Mouse (Mus musculus): ENCODE measurements around the gene Col15a1. TPM values are rescaled to one million over a fixed set of nuclear protein-coding genes. Genes with fewer than 3 reads are reported as not detected.

Gene Col15a1
- polyA plus RNA-seq, 1 experiment, result 15.7 TPM

DNA sequence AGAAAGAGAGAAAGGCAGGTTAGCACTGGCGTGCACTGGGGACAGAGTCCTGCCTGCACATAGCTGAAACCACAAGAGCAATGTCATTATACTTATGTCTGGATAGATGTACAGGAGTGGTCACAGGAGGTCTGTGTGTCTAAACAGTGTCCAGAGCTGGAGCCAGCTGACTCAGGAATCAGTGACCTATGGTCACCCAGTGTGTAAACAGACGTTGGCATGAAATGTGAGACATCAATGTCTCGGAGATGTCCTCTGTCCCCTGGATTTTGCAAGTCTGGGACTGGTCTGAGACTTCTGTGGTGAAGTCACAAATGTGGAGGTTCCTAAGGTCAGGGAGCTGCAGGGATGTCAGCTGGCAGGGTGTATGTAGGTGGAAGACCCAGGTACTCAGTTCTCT, 50.2 kb downstream of the Col15a1 start:
- H3K27ac ChIP-seq (ENCODE audit: insufficient read depth, low read depth, low read length), result no peak overlapping the region
- 60% methylated on average over 3 of the region's 3 CpGs for whole genome bisulfite sequencing

GRCm38 (mm10) chr4:47261049-47261448, 53.1 kb downstream of the Col15a1 start:
- no peaks in the 10 kb centered on the region for H3K36me3 ChIP-seq (ENCODE audit: control insufficient read depth, insufficient read depth, low read length)
- TF ChIP-seq POLR2A (IDR thresholded peaks at IDR 0.05; ENCODE audit: low read depth, low read length) (no peak), CTCF (IDR thresholded peaks at IDR 0.05; ENCODE audit: extremely low read depth, insufficient read length, insufficient replicate concordance, low read depth, low read length) (peak; percentile 27; the same call in 1 of the 2 replicates)
- peak overlapping the region; percentile 61 for H3K27ac ChIP-seq (ENCODE audit: insufficient read depth, low read depth, low read length)
- peaks cover 9% of the 10 kb centered on the region for H3K4me1 ChIP-seq (ENCODE audit: control insufficient read depth, insufficient read depth, insufficient read length, low read length)
- 30% methylated on average over 6 of the region's 6 CpGs for WGBS
- H3K27me3 ChIP-seq (ENCODE audit: control insufficient read depth, insufficient read depth, low read length), result no peaks in the 10 kb centered on the region
- no peak overlapping the region for H3K4me3 ChIP-seq (ENCODE audit: low read depth, low read length)

More for the DNA sequence above, 50.2 kb downstream of the Col15a1 start:
- H3K4me1 ChIP-seq (ENCODE audit: control insufficient read depth, insufficient read depth, insufficient read length, low read length), result peaks cover 9% of the 10 kb centered on the region
- H3K27me3 ChIP-seq (ENCODE audit: control insufficient read depth, insufficient read depth, low read length), result no peaks in the 10 kb centered on the region
- no peak overlapping the region for H3K4me3 ChIP-seq (ENCODE audit: low read depth, low read length)
- no peaks in the 10 kb centered on the region for H3K36me3 ChIP-seq (ENCODE audit: control insufficient read depth, insufficient read depth, low read length)
- TF ChIP-seq POLR2A (IDR thresholded peaks at IDR 0.05; ENCODE audit: low read depth, low read length), result no peak
- no peak for TF ChIP-seq CTCF (IDR thresholded peaks at IDR 0.05; ENCODE audit: extremely low read depth, insufficient read length, insufficient replicate concordance, low read depth, low read length)

DNA sequence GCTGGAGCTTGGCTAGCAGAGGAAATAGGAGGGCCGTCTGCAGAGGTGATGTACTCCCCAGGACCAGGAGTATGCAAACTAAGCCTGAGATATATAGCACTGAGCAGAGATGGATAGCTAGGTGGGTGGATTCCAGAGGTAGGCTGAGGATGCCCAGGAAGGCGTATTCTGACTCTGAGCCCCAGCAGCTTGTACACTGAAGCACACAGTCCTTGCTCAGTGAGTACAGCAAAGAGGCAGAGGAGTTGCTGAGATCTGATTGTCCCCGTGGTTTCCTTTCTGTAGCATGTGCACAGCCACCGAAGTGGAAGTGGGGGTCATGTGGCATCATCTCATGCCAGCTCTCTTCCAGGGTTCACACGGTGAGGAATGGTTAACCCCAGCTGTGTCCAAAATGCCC, 54.0 kb downstream of the Col15a1 start:
- no peak overlapping the region for H3K4me3 ChIP-seq (ENCODE audit: low read depth, low read length)
- WGBS, result 70% methylated on average over 5 of the region's 5 CpGs
- peaks cover 9% of the 10 kb centered on the region for H3K4me1 ChIP-seq (ENCODE audit: control insufficient read depth, insufficient read depth, insufficient read length, low read length)
- H3K27me3 ChIP-seq (ENCODE audit: control insufficient read depth, insufficient read depth, low read length), result no peaks in the 10 kb centered on the region
- TF ChIP-seq CTCF (IDR thresholded peaks at IDR 0.05; ENCODE audit: extremely low read depth, insufficient read length, insufficient replicate concordance, low read depth, low read length) (no peak), POLR2A (IDR thresholded peaks at IDR 0.05; ENCODE audit: low read depth, low read length) (no peak)
- no peaks in the 10 kb centered on the region for H3K36me3 ChIP-seq (ENCODE audit: control insufficient read depth, insufficient read depth, low read length)
- H3K27ac ChIP-seq (ENCODE audit: insufficient read depth, low read depth, low read length), result no peak overlapping the region

DNA sequence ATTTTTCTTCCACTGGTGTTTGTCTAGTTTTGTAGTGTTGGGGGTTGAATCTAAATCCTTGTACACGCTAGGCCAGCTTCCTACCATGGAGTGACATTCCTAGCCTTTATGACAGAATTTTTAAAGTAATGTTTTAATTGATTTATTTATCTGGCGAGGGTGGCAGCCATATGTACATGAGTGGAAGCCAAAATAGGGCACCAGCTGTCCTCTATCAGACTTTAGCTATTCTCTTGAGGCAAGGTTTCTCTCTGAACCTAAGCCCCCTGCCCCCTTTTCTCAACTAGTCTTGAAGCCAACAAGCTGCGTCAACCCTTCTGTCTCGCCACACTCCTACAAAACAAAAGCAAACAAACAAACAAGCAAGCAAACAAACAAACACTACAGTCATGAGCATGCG, 57.6 kb downstream of the Col15a1 start:
- Histone ChIP-seq H3K36me3 (ENCODE audit: control insufficient read depth, insufficient read depth, low read length) (no peaks in the 10 kb centered on the region), H3K27ac (ENCODE audit: insufficient read depth, low read depth, low read length) (no peak overlapping the region), H3K4me1 (ENCODE audit: control insufficient read depth, insufficient read depth, insufficient read length, low read length) (peaks cover 5% of the 10 kb centered on the region), H3K4me3 (ENCODE audit: low read depth, low read length) (no peak overlapping the region), H3K27me3 (ENCODE audit: control insufficient read depth, insufficient read depth, low read length) (no peaks in the 10 kb centered on the region)
- 91% methylated on average over 5 of the region's 5 CpGs for WGBS
- no peak for TF ChIP-seq CTCF (IDR thresholded peaks at IDR 0.05; ENCODE audit: extremely low read depth, insufficient read length, insufficient replicate concordance, low read depth, low read length)
- no peak for TF ChIP-seq POLR2A (IDR thresholded peaks at IDR 0.05; ENCODE audit: low read depth, low read length)

GRCm38 (mm10) chr4:47272452-47273130, 64.6 kb downstream of the Col15a1 start:
- Histone ChIP-seq H3K4me3 (ENCODE audit: low read depth, low read length) (no peak overlapping the region), H3K36me3 (ENCODE audit: control insufficient read depth, insufficient read depth, low read length) (no peaks in the 10 kb centered on the region), H3K4me1 (ENCODE audit: control insufficient read depth, insufficient read depth, insufficient read length, low read length) (no peaks in the 10 kb centered on the region), H3K27me3 (ENCODE audit: control insufficient read depth, insufficient read depth, low read length) (no peaks in the 10 kb centered on the region), H3K27ac (ENCODE audit: insufficient read depth, low read depth, low read length) (no peak overlapping the region)
- WGBS, result 82% methylated on average over 9 of the region's 9 CpGs
- no peak for TF ChIP-seq POLR2A (IDR thresholded peaks at IDR 0.05; ENCODE audit: low read depth, low read length)
- no peak for TF ChIP-seq CTCF (IDR thresholded peaks at IDR 0.05; ENCODE audit: extremely low read depth, insufficient read length, insufficient replicate concordance, low read depth, low read length)

DNA sequence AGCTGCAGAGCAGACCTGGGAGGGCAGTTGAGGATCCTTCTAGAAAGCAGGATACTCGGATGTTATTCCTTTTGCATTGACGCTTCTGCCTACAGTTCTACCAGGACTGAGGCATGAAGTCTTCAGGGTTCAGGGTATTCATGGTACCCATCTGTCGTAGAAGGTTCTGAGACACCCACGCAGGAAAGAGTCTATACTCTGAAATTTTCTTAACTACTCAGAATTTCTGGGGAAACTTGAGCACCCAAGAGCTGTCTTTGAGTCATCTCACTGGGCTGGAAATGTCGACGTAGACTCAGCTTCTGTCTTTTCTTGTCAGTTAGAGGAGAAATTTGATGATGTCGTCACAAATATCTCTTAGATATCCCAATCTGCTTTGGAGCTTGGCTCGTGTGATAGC, 65.8 kb downstream of the Col15a1 start:
- Histone ChIP-seq H3K4me3 (ENCODE audit: low read depth, low read length) (no peak overlapping the region), H3K4me1 (ENCODE audit: control insufficient read depth, insufficient read depth, insufficient read length, low read length) (no peaks in the 10 kb centered on the region), H3K36me3 (ENCODE audit: control insufficient read depth, insufficient read depth, low read length) (no peaks in the 10 kb centered on the region), H3K27me3 (ENCODE audit: control insufficient read depth, insufficient read depth, low read length) (no peaks in the 10 kb centered on the region), H3K27ac (ENCODE audit: insufficient read depth, low read depth, low read length) (no peak overlapping the region)
- TF ChIP-seq CTCF (IDR thresholded peaks at IDR 0.05; ENCODE audit: extremely low read depth, insufficient read length, insufficient replicate concordance, low read depth, low read length) (no peak), POLR2A (IDR thresholded peaks at IDR 0.05; ENCODE audit: low read depth, low read length) (no peak)
- WGBS, result 82% methylated on average over 8 of the region's 8 CpGs

DNA sequence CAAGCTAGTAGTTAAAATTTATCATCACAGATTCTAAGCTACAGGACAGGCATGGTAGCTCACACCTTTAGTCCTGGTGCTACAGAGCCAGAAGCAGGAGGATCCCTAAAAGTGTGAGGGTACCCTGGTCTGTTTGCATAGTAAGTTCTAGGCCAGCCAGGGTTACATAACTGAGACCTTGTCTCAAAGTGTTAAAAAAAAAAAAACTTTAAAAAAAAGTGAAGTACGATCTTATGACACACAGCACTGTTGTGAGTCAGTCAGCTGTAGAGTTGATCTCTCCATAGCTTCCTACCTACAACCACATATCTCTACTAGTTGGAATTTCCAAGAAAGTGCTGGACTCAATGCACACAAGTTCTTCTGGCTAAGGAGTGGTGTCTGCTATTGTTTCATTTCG, 67.0 kb downstream of the Col15a1 start:
- H3K27me3 ChIP-seq (ENCODE audit: control insufficient read depth, insufficient read depth, low read length), result no peaks in the 10 kb centered on the region
- H3K4me1 ChIP-seq (ENCODE audit: control insufficient read depth, insufficient read depth, insufficient read length, low read length), result 0 out of 2 replicates have a peak, but pooled peaks cover 2% of the 10 kb centered on the region
- no peak for TF ChIP-seq CTCF (IDR thresholded peaks at IDR 0.05; ENCODE audit: extremely low read depth, insufficient read length, insufficient replicate concordance, low read depth, low read length)
- no peak for TF ChIP-seq POLR2A (IDR thresholded peaks at IDR 0.05; ENCODE audit: low read depth, low read length)
- WGBS, result 84% methylated on average over 2 of the region's 2 CpGs
- no peaks in the 10 kb centered on the region for H3K36me3 ChIP-seq (ENCODE audit: control insufficient read depth, insufficient read depth, low read length)
- H3K4me3 ChIP-seq (ENCODE audit: low read depth, low read length), result no peak overlapping the region
- no peak overlapping the region for H3K27ac ChIP-seq (ENCODE audit: insufficient read depth, low read depth, low read length)
